Mouse (Mus musculus): ENCODE results near the gene S100a11. TPM values are rescaled to one million over a fixed set of nuclear protein-coding genes. Genes with fewer than 3 reads are reported as not detected.
A peak's percentile ranks its signal among the peaks of the same experiment; 100 is the strongest.
"Not testable (repeated sequence)": the region's sequence is repeated elsewhere in the genome, so short reads cannot be mapped to it uniquely, and the experiment has no call there.

S100a11 gene
- total RNA-seq (2015) (3,100 and 3,549 TPM in 2 replicates), total RNA-seq (2017) (217 and 333 TPM in 2 replicates)

- ATAC-seq (ENCODE audit: poor library complexity, severe bottlenecking) = peak; percentile 80
Measured at GRCm38 (mm10) chr3:93520330-93521193, at the start of gene S100a11. TSS of gene S100a11 (plus strand) at chr3:93520488.

- no peak for ATAC-seq (ENCODE audit: poor library complexity, severe bottlenecking)
Measured at GRCm38 (mm10) chr3:93480053-93480452, 40.2 kb upstream of the S100a11 start.

- ATAC-seq (ENCODE audit: poor library complexity, severe bottlenecking) = no peak
Measured at GRCm38 (mm10) chr3:93481982-93482616, 38.2 kb upstream of the S100a11 start.

GRCm38 (mm10) chr3:93485611-93486010 is 34.7 kb upstream of the S100a11 start:
- no peak for ATAC-seq (ENCODE audit: poor library complexity, severe bottlenecking)

- ATAC-seq (ENCODE audit: poor library complexity, severe bottlenecking) = no peak
Measured at GRCm38 (mm10) chr3:93488541-93488940, 31.7 kb upstream of the S100a11 start.

GRCm38 (mm10) chr3:93492176-93492575 is 28.1 kb upstream of the S100a11 start:
- no peak for ATAC-seq (ENCODE audit: poor library complexity, severe bottlenecking)

GRCm38 (mm10) chr3:93493992-93494391 is 26.3 kb upstream of the S100a11 start:
- ATAC-seq (ENCODE audit: poor library complexity, severe bottlenecking) = peak; percentile 100

GRCm38 (mm10) chr3:93494774-93495173 is 25.5 kb upstream of the S100a11 start:
- ATAC-seq (ENCODE audit: poor library complexity, severe bottlenecking) = not testable (repeated sequence)

GRCm38 (mm10) chr3:93497131-93497530 is 23.2 kb upstream of the S100a11 start:
- no peak for ATAC-seq (ENCODE audit: poor library complexity, severe bottlenecking)

- no peak for ATAC-seq (ENCODE audit: poor library complexity, severe bottlenecking)
Measured at GRCm38 (mm10) chr3:93499129-93499528, 21.2 kb upstream of the S100a11 start.

- peak; percentile 17; the same call in 1 of the 2 replicates for ATAC-seq (ENCODE audit: poor library complexity, severe bottlenecking)
Measured at GRCm38 (mm10) chr3:93504536-93505189, 15.6 kb upstream of the S100a11 start.

- peak; percentile 89 for ATAC-seq (ENCODE audit: poor library complexity, severe bottlenecking)
Measured at GRCm38 (mm10) chr3:93505960-93506863, 14.1 kb upstream of the S100a11 start.

- ATAC-seq (ENCODE audit: poor library complexity, severe bottlenecking) = no peak
Measured at GRCm38 (mm10) chr3:93506881-93507325, 13.4 kb upstream of the S100a11 start.

GRCm38 (mm10) chr3:93509301-93509700 is 11.0 kb upstream of the S100a11 start:
- no peak for ATAC-seq (ENCODE audit: poor library complexity, severe bottlenecking)

- ATAC-seq (ENCODE audit: poor library complexity, severe bottlenecking) = peak; percentile 62
Measured at GRCm38 (mm10) chr3:93511036-93511435, 9.3 kb upstream of the S100a11 start.

GRCm38 (mm10) chr3:93511801-93512200 is 8.5 kb upstream of the S100a11 start:
- ATAC-seq (ENCODE audit: poor library complexity, severe bottlenecking) = peak; percentile 59

- peak; percentile 63 for ATAC-seq (ENCODE audit: poor library complexity, severe bottlenecking)
Measured at GRCm38 (mm10) chr3:93512386-93513101, 7.7 kb upstream of the S100a11 start.

GRCm38 (mm10) chr3:93514628-93515027 is 5.7 kb upstream of the S100a11 start:
- no peak for ATAC-seq (ENCODE audit: poor library complexity, severe bottlenecking)

GRCm38 (mm10) chr3:93517343-93517742 is 2.9 kb upstream of the S100a11 start:
- ATAC-seq (ENCODE audit: poor library complexity, severe bottlenecking) = no peak

Data from megakaryocyte, adult 5-6 weeks (primary cell).